Mouse (Mus musculus): Measurements from ENCODE around the gene Ap1s3.

GRCm38 (mm10) chr1:79675716-79676115 lies 3.9 kb upstream of the Ap1s3 start:
- TF ChIP-seq NANOG (IDR thresholded peaks at IDR 0.05; ENCODE audit: borderline replicate concordance, low read length): no peak
- TF ChIP-seq CTCF (conservative IDR thresholded peaks at IDR 0.05; ENCODE audit: low read length): no peak
- no peak for TF ChIP-seq POU5F1 (IDR thresholded peaks at IDR 0.05; ENCODE audit: borderline replicate concordance, low read length)

Data from E14TG2a.4 (cell line).